Mouse (Mus musculus) liver, adult (tissue): ENCODE results near the gene Plcb2.

Experiments
- GATA4 ChIP-seq: IDR thresholded peaks from 2 replicates; pipeline ENCODE4 v1.6.1; 2014; ENCODE audit warnings: mild to moderate bottlenecking, low read length; ENCODE audit not compliant: insufficient replicate concordance

Plcb2 gene

DNA sequence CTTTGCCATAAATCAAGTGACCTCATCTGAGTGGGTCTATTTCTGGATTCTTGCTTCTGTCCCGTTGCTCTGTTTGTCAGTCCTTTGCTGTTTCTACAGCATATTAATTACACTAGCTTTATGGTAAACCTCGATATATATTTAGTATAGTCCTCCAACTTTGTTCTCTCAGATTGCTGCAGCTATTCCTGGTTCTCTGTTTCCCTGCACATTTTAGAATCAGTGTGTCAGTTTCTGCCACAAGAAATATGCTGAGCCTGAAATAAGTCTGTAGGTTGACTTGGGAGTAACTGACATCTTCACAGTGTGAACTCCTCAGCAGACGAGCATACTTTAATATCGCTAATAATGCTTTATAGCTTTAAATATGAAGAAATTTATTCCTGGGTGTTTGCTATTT lies 43.1 kb downstream of the Plcb2 start:
- TF ChIP-seq GATA4: no peak

DNA sequence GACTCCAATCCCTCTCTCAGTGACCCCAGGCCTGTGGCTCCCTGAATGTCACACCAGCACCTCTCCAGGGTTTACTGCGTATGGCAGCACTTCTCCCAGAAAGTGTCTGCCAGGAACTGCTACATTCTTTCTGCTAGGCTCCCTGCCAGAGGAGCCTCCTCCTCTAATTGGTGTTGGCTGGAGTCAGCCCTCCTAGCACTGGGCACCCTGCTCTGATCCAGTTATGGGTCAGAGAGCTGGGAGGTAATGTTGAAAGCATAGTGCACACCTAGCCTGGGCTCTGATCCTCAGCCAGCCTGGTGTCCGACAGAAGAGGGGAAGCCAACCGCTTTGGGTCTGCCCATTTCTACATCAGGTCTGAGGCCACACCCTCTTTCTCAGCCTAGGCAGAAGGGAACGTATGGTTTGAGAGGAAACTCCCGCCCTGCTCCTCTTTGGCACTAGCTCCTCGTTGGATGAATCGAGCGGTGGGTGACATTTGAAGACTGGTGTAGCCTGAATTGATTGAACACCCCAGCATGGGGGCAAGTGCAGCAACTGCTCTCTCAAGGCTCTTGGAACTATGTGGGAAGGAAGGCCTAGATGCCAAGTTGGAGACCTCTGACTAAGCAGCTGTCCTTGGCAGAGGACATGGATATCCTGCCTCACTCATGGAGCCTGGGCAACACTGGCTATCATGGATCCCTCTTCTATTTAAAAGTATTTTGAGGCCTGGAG lies 45.5 kb downstream of the Plcb2 start:
- no peak for TF ChIP-seq GATA4

DNA sequence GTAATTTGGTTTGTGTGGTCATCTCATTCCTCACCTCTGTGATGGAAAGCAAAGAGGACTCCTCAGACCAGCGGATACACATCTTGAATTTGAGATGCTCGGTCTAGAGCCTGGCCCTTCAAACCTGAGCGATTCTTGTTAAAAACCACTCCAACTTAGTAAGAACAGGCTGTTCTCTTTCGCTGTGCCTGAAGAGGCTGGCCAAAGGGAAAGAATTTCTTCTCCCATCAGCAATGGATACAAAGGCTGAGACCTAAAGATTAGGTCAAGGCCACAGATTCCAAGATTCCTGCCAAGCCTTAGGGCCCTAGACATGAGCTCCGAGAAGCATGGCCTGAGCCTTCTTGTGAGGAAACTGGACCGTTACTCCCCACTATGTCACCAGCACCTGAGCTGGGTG lies 47.3 kb downstream of the Plcb2 start:
- TF ChIP-seq GATA4: no peak

DNA sequence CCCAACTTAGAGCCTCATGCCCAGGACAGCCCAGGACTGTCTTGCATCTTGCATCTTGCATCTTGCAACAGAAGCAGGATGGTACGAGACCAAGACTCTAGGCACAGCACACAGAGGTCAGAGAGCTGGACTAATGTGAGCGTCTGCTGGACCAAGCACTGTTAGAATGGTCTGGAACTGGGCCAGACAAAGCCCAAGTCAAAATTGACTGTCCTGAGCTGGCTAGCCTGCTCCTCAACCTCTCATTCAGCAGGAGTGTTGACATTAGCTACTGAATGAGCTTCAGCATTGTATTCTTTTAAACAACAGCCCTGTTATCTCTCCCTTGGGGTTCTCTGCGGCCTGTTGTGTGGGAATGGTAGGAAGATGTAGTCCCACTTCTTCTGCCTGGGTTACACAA lies 48.7 kb downstream of the Plcb2 start:
- no peak for TF ChIP-seq GATA4

DNA sequence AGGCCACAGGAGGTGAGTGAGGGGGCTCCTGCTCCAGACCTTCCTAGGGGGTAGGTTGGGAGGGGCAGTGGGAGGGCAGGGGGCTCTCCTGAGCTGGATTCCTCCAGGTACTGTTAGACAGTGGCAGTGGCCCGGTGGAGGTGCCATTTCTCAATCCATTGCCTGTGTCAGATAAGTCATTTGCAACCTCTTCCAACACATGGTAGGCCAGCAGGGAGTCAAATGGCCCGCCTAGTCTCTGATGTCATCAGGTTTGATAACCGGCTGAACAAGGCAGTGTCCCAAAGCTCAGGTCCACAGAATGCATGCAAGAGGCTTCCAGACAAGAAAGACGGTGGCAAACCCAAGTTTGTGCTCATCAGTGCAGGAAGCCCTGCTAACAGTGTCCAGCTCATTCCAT lies 50.4 kb downstream of the Plcb2 start:
- TF ChIP-seq GATA4: no peak

DNA sequence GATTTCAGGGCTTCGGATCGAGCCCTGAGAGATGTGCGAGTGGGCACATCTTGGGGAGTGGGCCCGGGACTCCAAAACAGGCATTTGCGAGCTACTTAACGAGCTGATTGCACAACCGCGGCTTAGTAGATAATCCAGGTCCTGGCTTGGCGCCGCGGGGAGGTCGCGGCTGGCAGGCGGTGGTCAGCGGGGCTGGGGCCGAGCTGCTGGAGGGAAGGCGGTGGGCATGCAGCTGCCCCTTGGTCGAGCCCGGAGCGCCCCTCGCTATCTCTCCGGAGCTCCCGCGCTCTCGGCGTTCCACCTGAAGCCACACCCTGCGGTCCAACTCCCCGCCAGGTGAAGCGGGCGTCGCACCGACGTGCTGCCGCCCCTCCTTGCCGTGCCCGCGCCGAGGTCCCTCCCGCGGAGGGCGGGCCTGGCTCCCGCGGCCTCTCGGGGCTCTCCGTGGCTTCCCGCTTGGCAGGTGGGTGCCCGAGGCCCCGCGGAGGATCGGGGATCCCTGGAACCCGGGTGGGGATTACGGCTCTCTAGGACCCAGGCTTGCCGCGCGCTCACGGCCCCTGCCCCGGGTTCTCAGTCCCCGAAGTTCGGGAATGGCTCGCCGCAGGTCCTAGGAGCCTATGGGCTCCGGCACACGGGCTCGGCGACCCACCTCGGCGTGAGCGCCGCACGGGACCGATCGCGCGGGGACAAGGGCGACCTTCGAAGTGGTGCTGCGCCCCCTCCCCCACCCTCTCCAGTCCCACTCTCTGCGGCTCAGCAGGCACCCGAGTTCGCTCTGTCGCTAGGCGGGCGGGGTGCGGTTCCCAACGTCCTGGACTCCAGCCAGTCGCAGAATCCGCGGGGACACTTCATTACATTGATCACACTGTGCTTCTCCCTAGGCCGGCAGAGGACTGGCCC lies 51.1 kb downstream of the Plcb2 start:
- TF ChIP-seq GATA4: no peak

DNA sequence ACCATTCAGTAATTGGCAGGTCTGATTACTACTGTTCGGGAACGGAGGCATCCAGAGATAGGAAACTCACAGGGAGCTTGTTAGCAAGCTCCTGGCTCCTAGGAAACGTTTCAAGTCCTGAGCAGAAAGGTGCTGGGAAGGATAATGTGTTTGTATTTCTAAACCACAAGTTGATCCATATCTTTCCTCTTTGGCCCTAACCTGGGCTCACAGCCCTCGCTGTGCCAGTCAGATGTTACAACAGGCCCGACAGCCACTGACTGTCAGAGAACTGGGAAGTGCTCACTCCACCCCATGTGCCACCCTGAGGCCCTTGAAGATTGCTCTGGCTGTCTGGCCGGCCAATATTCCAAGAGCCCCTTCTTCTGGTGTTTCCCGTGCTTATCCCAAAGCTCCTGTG lies 53.7 kb downstream of the Plcb2 start:
- TF ChIP-seq GATA4: no peak

DNA sequence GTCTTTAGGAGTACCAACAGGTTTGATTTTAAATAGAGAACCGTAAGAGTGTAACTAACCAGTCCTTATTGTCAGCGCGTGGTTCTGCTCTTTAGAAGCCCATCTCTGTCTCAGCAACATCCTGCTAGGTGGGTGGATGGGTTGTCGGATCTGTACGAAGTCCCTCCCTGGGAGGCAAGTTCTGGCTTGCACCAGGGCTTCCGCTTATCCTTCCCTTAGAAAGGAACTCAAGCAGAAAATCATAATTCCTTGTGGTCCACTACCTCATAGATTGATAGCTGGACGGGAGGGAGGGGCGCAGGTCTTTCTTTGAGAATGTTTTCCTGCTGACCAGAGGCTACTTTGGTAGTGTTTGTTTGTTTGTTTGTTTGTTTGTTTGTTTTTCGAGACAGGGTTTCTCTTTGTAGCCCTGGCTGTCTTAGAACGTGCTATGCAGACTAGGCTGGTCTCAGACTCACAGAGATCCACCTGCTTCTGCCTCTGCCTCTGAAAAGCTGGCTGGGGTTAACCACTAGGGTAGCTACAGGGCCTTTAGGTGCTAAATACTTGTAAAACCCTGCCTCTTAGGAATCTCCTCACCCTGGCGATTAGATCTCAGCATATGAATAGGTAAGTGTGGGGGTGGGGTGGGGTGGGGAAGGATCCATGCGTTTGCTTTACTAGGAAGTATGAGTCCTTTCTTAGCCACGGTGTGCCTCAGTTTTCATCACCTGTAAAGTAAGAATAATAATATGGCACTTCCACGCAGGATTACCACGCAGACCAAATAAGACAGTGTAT lies 54.4 kb downstream of the Plcb2 start:
- TF ChIP-seq GATA4: no peak

DNA sequence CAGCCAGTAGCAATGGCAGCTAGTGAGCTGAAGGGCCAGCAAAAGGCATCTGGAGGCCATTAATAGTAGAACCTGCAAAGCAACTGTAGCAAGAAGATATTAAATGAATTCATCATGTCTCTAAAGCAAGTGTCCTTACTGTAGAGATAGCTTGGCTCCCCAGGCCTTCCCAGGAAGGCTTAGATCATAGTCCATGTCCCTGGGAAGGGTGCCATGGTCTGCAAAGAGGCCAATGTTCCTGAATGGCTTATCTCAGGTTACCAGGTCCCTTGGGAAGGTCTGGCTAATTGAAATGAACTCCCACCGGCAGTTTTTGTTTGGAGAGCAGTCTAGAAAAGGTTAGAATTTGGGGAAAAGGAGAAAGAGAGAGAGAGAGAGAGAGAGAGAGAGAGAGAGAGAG lies 56.5 kb downstream of the Plcb2 start:
- no peak for TF ChIP-seq GATA4

DNA sequence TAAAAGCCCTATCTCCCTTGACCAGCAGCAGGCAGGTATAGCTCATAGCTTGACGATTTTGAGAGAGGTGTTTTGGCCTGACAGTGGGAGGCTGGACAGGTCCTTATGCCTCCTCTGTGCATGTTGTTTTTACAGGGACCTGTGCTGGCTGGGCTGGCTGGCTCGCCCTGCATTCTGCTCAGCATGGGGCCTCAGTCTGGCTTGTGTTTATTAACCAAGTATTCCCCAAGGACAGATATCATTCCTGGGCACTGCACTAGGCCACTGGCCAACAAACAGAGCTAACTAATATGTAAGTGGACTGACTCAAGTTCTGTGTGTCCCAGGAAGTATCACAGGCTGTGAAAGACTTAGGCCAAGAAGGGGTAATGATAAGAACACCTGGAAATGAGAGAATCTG lies 58.5 kb downstream of the Plcb2 start:
- no peak for TF ChIP-seq GATA4

DNA sequence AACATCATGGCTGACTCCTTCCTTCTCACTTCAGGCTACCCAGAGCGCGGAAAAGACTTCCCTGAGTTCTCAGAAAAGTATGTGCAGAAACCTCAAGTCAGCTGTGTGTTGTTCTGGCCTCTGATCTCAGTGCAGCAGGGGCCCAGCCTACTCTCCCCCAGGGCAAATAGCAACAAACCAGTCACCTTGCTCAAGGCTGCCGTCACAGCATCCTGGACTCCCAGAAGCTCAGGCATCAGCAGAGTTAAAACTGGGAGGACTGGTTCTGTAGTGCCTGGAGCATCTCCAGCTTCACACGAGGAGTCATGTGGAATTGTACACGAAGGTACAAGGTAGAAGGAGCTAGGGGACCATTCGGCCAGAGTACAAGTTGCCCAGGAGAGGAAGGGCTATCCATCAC lies 59.0 kb downstream of the Plcb2 start:
- no peak for TF ChIP-seq GATA4

DNA sequence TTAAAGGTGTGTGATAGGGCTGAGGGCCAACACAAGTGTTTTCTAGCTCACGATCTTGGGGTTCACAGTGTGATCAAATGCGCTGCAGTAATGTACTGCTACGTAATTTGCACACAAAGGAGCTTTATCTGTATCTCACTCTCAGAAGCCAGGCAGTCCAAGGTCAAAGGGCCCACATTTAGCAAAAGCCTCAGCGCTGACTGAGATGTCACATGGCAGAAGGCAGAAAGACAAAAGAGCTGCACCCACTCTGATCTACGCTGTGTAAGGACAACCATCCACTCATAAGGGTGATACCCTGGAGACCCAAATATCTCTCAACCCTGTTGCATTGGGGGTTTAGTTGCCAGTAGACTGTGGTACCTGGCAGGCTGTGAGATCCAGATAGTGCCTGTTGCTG lies 61.1 kb downstream of the Plcb2 start:
- TF ChIP-seq GATA4: no peak

DNA sequence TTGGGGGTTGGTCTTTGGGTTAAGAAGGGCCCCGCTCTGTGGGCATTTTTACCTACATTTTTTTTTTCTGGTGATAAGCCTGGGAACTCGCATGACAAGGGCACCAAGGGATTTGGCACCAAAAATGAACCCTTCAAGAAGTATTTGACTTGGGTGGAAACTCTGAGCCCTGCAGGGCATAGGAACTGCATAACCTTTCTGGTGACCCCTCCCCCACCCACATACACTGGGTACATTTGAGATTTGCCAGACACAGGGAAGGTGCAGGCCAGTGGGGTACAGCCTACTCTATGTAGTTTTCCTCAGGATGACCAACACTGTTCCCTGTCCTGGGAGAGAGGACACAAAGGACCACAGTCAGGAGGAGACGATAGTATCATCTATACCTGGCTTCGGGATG lies 62.6 kb downstream of the Plcb2 start:
- no peak for TF ChIP-seq GATA4

DNA sequence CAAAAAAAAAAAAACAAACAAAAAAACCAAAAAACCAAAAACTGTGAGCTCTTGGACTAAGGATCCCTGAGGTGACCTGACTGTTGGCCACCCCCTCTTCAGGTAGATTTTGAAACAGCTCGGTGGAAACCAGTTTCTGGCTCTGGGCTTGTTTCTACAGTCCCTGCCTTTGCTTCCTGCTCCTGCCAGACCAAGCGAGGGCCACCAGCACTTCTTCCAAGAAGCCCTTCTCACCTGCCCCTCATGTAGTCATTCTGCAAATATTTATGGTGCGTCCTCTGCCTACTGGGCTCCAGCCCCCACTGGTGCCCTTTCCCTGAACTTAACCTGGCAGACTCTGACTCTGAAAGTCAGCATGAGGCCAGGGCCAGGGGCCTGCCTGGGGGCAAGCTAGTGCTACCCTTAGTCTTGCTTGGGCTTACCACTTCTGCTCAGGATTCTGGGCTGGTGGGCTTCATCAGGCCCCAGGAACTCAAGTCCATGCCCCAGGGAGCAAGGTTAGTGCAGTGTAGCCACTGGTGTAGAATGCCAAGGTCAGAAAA lies 63.2 kb downstream of the Plcb2 start:
- no peak for TF ChIP-seq GATA4
